Mouse (Mus musculus): ENCODE data around the gene Rnf183. TPM values are rescaled to one million over a fixed set of nuclear protein-coding genes. Genes with fewer than 3 reads are reported as not detected.

Rnf183 gene
- polyA plus RNA-seq, 1 experiment from 2014 or later = 0.13 TPM

DNA sequence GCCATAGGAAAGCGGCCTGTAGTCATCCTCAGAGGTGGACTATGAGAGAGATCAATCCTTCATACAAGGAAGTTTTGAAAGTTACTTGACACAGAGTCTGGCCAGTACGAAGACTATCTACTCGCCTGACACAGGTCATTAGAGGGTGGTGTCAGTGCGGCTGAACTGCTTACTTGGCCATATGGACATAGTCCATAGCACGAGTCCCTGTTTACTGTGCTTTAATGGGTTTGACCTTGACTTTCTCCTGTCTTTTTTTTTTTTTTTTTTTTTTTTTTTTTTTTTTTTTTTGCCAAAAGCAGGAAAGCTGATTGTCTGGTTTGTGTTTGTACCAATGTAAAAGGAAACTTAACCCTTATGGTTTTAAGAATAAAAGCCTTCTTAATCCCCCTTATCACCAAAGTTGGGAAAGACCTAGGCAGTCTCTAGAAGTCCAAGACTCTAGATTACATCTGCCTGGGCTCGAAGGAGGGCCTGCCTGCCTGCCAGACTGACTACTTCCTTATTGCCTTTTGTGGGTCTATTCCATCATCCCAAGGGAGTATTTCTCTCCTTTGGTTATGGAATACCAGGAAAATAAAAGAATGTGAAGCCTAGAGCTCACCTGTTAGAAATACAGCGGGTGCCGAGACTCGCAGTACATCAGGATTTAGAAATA, 55.2 kb downstream of the Rnf183 start:
- no peak overlapping the region for H3K27ac ChIP-seq (ENCODE audit: low read length)
- 0 out of 2 replicates have a peak, but pooled peaks cover 2% of the 10 kb centered on the region for H3K36me3 ChIP-seq (ENCODE audit: control insufficient read depth, insufficient read depth, low read length)
- H3K9ac ChIP-seq (ENCODE audit: low read depth, low read length) = no peak overlapping the region
- H3K4me2 ChIP-seq (ENCODE audit: low read length) = no peak overlapping the region
- H3K4me3 ChIP-seq (ENCODE audit: low read depth, low read length) = no peak overlapping the region
- ATAC-seq = no peak
- 94% methylated on average over 9 of the region's 9 CpGs for WGBS
- no peaks in the 10 kb centered on the region for H3K4me1 ChIP-seq (ENCODE audit: control insufficient read depth, insufficient read depth, low read length)
- no peaks in the 10 kb centered on the region for H3K9me3 ChIP-seq (replicated peaks; ENCODE audit: control insufficient read depth, low read length, poor library complexity, severe bottlenecking)
- no peaks in the 10 kb centered on the region for H3K27me3 ChIP-seq (ENCODE audit: control insufficient read depth, insufficient read depth, low read depth, low read length)

Other genes with a start within 250 kb of the Rnf183 start
- 35.9 and 37.2 TPM in 2 replicates for gene Zfp37, start 204.2 kb downstream of the Rnf183 start, polyA plus RNA-seq (2015; fragmentation: Nextera tagmentation; extraction: Ambion mirVana)
- gene Slc31a2, start 172.7 kb downstream of the Rnf183 start, polyA plus RNA-seq (2015; fragmentation: Nextera tagmentation; extraction: Ambion mirVana) = 17.3 and 18.7 TPM in 2 replicates
- 21.4 and 21.9 TPM in 2 replicates for gene Fkbp15, start 74.7 kb downstream of the Rnf183 start, polyA plus RNA-seq (2015; fragmentation: Nextera tagmentation; extraction: Ambion mirVana)
- gene Slc31a1, start 74.5 kb downstream of the Rnf183 start, polyA plus RNA-seq (2015; fragmentation: Nextera tagmentation; extraction: Ambion mirVana) = 36.8 and 37.7 TPM in 2 replicates
- 75.1 and 76.4 TPM in 2 replicates for gene Cdc26, start 26.6 kb downstream of the Rnf183 start, polyA plus RNA-seq (2015; fragmentation: Nextera tagmentation; extraction: Ambion mirVana)
- gene Prpf4, start 26.5 kb downstream of the Rnf183 start, polyA plus RNA-seq (2015; fragmentation: Nextera tagmentation; extraction: Ambion mirVana) = 14.5 and 16.3 TPM in 2 replicates
- 15.5 and 17.3 TPM in 2 replicates for gene Wdr31, start 35.6 kb upstream of the Rnf183 start, polyA plus RNA-seq (2015; fragmentation: Nextera tagmentation; extraction: Ambion mirVana)
- 0.85 and 1.1 TPM in 2 replicates for gene Bspry, start 44.8 kb upstream of the Rnf183 start, polyA plus RNA-seq (2015; fragmentation: Nextera tagmentation; extraction: Ambion mirVana)
- gene Hdhd3, start 68.2 kb upstream of the Rnf183 start, polyA plus RNA-seq (2015; fragmentation: Nextera tagmentation; extraction: Ambion mirVana) = 12.7 and 13.8 TPM in 2 replicates
- gene Alad, start 84.7 kb upstream of the Rnf183 start, polyA plus RNA-seq (2015; fragmentation: Nextera tagmentation; extraction: Ambion mirVana) = 70.6 and 76.7 TPM in 2 replicates
- 57.9 and 64.7 TPM in 2 replicates for gene Pole3, start 89.8 kb upstream of the Rnf183 start, polyA plus RNA-seq (2015; fragmentation: Nextera tagmentation; extraction: Ambion mirVana)
- 0.49 and 0.91 TPM in 2 replicates for gene 4933430I17Rik, start 90.1 kb upstream of the Rnf183 start, polyA plus RNA-seq (2015; fragmentation: Nextera tagmentation; extraction: Ambion mirVana)
- gene Rgs3, start 124.6 kb upstream of the Rnf183 start, polyA plus RNA-seq (2015; fragmentation: Nextera tagmentation; extraction: Ambion mirVana) = 66.9 and 82.1 TPM in 2 replicates